Mouse (Mus musculus): ENCODE results near the gene Shb.

Shb gene

GRCm38 (mm10) chr4:45447196-45447595 lies 85.1 kb downstream of the Shb start:
- DNase-seq, result no peak

- DNase-seq, result no peak
Measured at GRCm38 (mm10) chr4:45445235-45445634, 87.0 kb downstream of the Shb start.

- DNase-seq, result no peak
Measured at GRCm38 (mm10) chr4:45444813-45445212, 87.5 kb downstream of the Shb start.

- peak; percentile 84 for DNase-seq
Measured at GRCm38 (mm10) chr4:45443652-45444051, 88.6 kb downstream of the Shb start.

- no peak for DNase-seq
Measured at GRCm38 (mm10) chr4:45442237-45442636, 90.0 kb downstream of the Shb start.

- no peak for DNase-seq
Measured at GRCm38 (mm10) chr4:45441778-45442177, 90.5 kb downstream of the Shb start.

GRCm38 (mm10) chr4:45439281-45439680 lies 93.0 kb downstream of the Shb start:
- DNase-seq, result no peak

GRCm38 (mm10) chr4:45437010-45437409 lies 95.3 kb downstream of the Shb start:
- no peak for DNase-seq

- DNase-seq, result no peak
Measured at GRCm38 (mm10) chr4:45436383-45436913, 95.8 kb downstream of the Shb start.

GRCm38 (mm10) chr4:45435899-45436298 lies 96.4 kb downstream of the Shb start:
- no peak for DNase-seq

GRCm38 (mm10) chr4:45434681-45435080 lies 97.6 kb downstream of the Shb start:
- DNase-seq, result no peak

- DNase-seq, result no peak
Measured at GRCm38 (mm10) chr4:45434071-45434470, 98.2 kb downstream of the Shb start.

GRCm38 (mm10) chr4:45431806-45432205 lies 100.5 kb downstream of the Shb start:
- no peak for DNase-seq

GRCm38 (mm10) chr4:45431316-45431715 lies 101.0 kb downstream of the Shb start:
- no peak for DNase-seq

GRCm38 (mm10) chr4:45429451-45429850 lies 102.8 kb downstream of the Shb start:
- no peak for DNase-seq

GRCm38 (mm10) chr4:45426724-45427457 lies 105.4 kb downstream of the Shb start:
- DNase-seq, result no peak

GRCm38 (mm10) chr4:45423406-45423805 lies 108.9 kb downstream of the Shb start:
- DNase-seq, result no peak

- DNase-seq, result no peak
Measured at GRCm38 (mm10) chr4:45422640-45423039, 109.6 kb downstream of the Shb start.

GRCm38 (mm10) chr4:45421519-45422260 lies 110.6 kb downstream of the Shb start:
- peak; percentile 78 for DNase-seq

- no peak for DNase-seq
Measured at GRCm38 (mm10) chr4:45420733-45421132, 111.5 kb downstream of the Shb start.

- no peak for DNase-seq
Measured at GRCm38 (mm10) chr4:45419051-45419450, 113.2 kb downstream of the Shb start.

- peak; percentile 73 for DNase-seq
Measured at GRCm38 (mm10) chr4:45418229-45418950, 113.9 kb downstream of the Shb start.

- DNase-seq, result no peak
Measured at GRCm38 (mm10) chr4:45416314-45416713, 116.0 kb downstream of the Shb start.

Data from kidney, adult 9 months (tissue).